Mouse (Mus musculus) natural killer cell, adult 2 months (primary cell): Measurements from ENCODE around the gene Fuk.
"Not testable (repeated sequence)": the region's sequence is repeated elsewhere in the genome, so short reads cannot be mapped to it uniquely, and the experiment has no call there.

Experiments
- DNase-seq, 2 experiments: peaks; one replicate each; pipeline ENCODE4 v3.0.0; 2022; ENCODE audit warnings: low spot score in 2 of 2

The Fuk gene

DNA sequence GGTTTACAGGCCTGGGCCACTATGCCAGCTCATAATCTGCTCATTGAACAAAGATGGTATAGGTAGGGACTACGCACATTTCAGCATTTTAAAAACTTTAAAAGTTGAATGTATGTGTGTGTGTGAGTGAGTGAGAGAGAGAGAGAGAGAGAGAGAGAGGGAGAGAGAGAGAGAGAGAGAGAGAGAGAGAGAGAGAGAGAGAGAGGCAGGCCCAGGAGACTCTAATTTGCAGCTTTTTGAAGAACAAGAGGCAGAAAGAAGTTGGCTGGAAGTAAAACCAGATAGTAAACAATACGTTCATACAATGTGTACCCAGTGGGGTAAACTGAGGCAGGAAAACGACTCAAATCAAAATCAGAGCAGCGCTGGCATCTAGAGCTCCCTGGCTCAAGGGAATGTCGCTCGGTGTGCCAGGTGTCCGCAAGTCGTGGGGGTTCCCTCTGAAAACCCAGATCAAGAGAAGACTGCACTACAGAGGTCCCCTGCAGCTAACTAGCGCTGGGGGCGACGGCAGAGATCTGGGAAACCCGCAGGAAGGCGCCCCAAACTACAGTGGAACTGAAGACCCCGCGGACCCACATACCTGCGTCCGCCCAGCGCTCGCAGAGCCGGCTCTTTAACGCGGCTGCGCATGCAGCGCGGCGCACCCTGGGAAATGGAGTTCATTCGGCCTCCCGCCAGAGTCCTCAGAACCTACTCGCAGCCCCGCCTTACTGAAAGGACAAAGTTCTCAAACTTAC, at the start of gene Fuk:
Fuk (minus strand) TSS at position 650 of the 740 bp plus-strand sequence.
- DNase-seq, result peak; percentile 50 to 66

DNA sequence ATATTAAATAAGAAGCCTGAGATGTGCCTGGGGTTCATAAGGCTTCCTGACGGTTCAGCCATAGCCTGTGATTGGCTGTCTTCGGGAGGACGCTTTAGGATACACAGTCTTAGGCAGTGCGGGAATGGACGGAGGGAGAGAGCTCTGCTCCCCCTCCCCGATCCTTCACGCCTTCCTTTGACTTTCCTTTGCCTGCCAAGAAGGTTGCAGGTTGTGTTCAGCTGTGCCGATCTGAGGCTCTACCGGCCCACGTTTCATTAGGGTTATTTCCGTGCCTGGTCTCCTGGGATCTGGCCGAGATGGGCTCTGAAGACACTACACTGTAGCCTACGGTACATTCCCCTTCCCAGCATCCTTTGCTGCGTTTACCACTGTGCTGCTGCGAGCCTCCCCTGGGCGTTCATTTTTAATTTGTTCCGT, 47.8 kb upstream of the Fuk start:
- peak in 1 of 2 experiments; percentile 42 for DNase-seq

DNA sequence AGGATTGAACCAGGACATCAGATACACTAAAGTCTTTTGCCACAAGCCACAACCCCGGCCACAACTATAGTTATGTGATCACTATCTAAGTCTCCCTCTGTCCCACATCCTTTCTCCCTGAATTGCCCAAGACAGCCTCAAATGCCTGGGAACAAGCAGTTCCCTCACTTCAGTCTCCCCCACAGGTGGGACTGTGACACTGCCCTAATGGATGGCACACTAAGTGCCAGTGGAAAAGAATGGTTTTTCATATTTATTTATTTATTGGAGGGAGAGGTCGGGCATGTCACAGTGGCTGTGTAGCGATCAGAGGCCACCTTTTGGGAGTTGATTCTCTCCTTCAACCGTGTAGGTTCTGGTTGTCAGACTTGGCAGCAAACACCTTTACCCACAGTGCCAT, 43.4 kb upstream of the Fuk start:
- DNase-seq, result no peak

DNA sequence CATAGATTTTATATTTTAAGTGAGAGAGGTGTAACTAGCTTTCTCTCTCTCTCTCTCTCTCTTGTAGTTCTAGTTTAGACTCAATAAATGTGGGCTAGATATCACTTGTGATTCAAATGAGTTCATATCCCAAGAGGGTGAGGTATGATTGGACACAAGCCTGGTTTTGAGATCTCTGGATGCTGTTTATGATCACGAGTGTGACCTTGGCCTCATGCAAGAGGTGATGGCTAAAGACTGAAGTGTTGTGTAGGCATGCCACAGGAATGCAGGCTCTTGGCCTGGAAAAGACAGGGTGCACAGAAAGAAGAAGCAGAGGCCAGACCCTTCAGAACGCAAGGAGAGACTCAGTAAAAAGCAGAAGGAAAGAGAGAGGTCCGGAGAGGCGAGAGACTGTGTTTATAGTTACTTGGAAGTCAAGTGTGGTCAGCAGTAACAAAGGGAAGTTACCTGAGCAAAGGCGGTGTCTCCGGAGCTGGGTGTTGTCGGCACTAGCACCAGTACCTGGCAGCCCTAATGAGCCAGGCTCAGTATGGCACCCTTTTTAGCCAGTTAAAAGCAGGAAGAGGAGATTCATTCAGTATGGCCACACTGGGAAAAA, 42.1 kb upstream of the Fuk start:
- DNase-seq, result no peak

DNA sequence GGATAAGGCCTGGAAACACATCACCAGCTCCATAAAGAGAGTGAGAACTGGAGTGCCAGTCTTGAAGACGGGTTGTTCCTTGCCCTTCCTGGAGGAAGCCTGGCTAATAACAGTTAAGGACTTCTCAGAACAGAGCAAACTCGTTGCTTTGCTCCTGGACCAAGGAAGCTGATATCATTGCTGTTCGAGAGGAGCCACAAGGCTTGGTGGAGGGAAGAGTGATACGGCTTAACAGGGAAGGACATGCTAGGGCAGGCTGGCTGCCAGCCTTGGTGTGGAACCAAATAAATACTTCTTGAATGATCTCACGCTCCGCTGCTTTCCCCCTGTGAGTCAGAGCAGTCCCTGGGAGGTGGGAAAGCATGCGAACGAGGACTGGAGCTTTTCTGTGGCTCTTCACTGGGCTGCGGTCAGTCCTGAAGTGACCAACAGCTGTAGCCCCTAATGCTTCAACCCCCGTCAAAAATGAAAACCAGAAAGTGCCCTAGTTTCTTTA, 39.2 kb upstream of the Fuk start:
- DNase-seq, result no peak

DNA sequence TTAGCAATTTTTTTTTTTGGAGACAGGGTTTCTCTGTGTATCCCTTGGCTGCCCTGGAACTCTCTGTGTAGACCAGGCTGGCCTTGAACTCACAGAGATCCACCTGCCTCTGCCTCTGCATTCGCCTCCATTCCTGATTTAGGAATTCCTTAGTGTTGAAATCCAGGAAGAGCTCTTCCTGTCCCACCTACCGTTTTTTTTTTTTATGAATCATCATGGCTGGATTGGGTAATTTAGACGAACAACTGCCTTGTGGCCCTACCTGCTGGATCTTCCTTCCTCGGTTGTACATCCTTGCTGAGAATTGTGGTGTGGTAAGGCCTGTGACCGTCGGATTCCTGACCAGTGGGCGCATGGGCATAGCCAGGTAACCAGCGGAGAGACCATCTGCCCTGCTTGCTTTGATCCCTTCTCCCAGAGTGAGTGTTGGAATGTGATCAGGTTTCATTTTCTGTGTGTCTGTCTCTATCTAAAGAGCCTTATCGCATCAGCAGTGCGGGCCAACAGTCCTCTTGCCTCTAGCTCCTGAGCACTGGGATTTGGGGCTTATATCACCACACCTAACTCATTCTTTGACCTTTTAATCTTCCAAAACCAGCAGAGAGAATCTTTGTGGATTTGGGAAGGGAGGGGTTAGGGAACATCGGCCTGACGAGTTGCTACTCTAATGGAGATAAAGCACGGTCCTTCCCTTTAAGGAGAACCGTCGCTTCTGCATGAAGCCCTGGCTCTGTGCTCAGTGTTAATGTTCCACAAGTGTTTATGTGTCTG, 38.6 kb upstream of the Fuk start:
- no peak for DNase-seq

DNA sequence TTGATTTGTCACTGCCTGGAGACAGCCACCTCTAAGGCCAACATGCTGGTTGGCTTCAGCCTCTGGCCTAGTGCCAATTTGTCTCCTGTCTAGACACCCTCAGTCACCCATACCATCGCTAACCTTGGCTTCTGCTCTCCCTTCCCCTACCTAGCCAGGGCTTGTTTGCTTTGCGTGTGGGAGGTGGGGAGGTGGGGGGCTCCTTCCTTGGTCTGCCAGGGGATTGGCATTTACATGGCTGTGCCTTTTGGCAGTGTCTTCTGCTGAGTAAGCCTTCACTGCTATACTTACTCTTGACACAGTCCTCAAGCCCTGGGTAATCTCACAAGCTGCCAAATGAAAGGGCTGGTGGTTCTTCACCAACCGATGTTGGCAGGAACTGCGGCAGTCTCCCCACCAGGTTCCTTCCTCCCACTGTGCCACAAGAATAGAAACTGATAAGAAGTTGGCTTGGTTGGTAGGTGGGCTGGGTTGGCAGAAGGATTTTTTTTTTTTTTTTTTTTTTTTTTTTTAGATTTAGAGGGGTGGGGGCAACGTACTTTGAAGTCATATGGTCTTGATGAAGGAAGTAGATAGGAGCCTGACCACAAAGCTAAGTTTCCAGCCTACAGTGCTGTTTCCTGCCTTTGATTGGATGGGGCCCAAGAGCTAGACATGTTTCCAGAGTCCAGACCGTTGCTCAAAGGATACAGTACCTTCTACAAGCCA, 36.7 kb upstream of the Fuk start:
- DNase-seq, result peak; percentile 9 to 44

DNA sequence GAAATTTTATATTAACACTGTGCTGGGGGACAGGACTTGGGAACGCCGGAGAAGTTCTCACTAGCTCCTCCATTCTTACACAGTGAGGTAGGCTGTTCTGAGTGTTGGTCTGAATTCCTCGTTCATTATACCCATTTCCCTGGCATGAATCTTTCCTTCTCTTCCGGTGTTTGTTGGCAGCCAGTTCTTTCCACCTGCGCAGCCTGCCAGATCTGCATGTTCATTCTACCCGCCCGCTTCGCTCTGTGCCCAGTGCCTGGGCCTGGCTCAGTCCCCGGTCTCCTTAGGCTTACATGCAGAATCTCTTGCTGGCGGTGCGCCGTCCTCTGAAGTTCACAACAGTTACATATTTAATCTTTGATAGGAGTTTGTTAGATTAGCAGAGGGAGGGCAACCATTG, 33.9 kb upstream of the Fuk start:
- DNase-seq, result no peak

DNA sequence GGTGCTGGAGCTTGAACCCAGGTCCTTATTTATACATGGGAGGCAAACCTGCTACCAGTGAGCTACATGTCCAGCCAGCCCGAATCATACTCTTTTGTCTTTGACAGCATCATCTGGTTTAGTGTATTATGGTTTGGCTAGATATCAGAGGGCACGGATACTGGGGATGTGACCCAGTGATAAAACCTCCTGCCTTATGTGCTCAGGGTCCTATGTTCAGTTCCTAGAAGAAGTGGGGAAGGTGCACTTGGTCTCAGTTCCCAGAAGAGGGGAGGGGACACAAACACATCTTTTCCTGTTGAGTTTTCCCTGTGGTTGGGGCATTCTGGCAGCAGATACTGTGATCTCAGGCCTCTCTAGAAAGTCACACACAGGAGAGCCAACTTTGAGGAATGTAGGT, 31.0 kb upstream of the Fuk start:
- DNase-seq, result no peak

DNA sequence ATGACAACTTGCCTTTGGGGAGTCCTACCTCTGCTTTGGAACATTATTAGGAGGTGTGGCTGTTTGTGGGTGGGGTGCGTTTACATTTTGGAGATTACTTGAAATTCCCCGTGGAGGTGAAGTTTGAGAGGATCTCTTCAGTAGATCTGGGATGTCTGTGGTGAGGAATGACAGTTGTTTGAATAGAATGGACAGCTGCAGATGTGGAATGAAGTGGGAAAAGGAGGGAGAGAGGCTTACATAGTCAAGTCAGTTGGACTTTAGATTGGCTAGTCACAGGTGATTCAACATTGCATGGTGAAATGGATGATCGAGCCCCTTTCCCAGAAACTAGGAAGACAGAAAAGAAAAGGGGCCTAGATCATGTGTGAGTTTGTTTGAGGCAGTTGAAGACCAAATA, 30.2 kb upstream of the Fuk start:
- DNase-seq, result no peak

DNA sequence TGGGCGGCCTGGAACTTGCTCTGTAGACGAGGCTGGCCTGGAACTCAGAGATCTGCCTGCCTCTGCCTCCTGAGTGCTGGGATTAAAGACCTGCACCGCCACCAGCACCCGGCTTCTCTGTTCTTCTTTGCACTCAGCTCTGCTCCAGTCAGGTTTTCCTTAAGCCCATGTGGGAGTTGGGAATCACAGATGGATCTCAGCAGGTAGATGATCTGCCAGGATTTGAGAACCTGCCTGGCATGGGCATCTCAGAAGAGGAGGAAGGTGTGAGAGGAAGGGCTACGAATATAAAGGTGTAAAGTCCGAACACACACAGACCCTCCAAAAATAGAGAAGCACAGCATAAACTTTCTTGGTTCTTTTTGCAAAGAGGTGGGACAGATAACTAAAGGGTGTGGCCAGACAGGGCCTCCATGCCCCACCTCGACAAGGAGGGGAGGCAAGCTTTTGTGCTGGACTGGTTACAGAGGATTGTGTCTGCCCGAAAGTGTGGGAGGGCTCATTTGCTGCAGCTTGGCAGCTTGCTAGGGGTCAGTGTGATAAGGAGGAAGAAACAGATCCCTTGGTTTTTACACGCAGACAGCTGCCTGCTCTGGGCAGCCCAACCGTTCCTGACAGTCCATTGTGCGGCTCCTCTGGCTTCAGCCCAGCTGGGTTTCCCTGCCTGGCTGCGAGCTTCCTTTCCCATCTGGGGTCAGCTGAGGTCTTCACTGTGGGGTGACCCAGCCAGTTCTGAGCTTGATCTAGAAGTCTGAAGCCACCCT, 29.1 kb upstream of the Fuk start:
- DNase-seq, result no peak

DNA sequence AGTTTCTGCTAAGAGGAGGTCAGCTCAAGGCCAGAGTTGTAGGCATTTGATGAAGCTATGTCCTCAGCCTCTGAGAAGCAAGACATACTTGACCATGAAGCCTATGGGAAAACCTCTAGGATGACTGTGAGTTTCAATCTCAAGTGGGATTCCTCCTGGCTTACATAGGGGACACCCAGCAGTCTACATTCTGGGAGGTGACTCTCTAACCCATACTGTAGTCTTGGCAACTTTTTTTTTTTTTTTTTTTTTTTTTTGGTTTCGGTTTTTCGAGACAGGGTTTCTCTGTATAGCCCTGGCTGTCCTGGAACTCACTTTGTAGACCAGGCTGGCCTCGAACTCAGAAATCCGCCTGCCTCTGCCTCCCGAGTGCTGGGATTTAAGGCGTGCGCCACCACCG, 27.4 kb upstream of the Fuk start:
- DNase-seq, result not testable (repeated sequence)

DNA sequence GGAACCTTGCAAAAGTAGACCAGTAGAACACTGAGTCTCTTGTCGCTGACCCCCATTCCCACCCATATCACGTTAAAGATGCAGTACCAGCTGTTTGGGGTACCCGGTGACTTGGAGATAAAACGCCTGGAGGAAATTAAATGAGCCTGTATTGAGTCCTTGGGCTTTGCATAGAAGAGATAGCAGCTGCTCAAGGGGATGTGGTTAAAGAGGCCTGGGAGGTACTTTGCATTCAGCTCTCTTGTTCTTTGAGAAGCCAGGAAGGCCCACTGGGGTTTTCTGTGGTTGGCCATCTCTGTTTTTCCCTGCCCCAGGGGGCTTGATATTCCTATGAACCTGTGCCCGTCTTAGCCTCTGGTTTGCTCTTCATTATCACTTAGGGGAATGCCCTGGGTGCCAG, 26.8 kb upstream of the Fuk start:
- DNase-seq, result peak in 1 of 2 experiments; percentile 14

DNA sequence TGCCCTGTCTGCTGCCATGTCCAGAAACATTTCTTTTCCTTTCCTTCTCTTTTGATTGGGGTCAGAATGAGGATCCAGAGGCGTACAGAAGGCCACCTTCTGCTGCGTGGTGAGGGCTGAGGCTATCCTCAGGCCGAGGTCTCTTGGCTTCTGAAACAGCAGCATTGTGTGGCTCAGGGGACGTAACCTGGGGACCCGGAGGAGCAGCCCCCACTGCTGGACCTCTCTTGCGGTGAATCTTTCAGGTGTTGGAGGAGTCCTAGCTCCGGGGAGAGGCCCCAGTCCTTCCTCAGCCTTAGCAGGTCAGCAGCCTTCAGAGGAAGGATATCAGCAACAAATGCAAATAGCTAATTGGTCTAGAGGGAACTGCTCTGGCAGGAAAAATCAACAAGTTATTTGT, 26.1 kb upstream of the Fuk start:
- DNase-seq, result no peak

DNA sequence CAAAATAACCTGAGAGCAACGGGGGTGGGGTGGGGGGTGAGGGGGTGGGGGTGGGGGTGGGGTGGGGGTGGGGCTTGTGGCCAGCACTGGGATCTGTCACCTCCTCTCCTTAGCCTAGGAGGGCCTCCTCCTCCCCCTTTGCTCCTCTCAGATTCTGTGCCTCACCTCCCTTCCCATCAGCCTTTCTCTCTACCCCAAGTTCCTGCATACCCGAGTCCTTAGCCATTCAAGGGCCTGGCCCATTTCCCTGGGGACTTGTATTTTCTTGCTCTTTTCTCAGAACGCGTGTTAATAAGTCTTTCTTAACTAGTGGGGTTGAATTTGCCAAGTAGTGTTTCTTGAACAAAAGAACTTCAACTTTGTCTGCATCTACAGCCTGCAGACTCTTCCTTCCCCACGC, 24.4 kb upstream of the Fuk start:
- DNase-seq, result no peak

DNA sequence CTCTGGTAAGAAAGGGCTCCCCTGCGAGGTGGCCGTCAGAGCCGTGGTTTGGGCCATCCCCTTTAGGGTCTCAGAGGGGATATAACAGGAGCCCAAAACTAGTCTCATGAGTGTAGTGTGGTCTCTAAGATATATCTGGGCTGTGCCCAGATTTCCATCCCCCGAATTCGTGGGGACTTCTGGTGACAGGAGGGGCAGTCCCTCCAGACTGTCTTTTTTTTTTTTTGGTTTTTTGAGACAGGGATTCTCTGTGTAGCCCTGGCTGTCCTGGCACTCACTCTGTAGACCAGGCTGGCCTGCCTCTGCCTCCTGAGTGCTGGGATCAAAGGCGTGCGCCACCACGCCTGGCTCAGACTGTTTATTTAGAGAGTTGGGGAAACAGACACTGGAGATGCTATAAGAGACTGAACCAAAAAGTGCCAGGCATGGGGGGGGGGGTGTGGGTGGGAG, 23.4 kb upstream of the Fuk start:
- DNase-seq, result no peak

DNA sequence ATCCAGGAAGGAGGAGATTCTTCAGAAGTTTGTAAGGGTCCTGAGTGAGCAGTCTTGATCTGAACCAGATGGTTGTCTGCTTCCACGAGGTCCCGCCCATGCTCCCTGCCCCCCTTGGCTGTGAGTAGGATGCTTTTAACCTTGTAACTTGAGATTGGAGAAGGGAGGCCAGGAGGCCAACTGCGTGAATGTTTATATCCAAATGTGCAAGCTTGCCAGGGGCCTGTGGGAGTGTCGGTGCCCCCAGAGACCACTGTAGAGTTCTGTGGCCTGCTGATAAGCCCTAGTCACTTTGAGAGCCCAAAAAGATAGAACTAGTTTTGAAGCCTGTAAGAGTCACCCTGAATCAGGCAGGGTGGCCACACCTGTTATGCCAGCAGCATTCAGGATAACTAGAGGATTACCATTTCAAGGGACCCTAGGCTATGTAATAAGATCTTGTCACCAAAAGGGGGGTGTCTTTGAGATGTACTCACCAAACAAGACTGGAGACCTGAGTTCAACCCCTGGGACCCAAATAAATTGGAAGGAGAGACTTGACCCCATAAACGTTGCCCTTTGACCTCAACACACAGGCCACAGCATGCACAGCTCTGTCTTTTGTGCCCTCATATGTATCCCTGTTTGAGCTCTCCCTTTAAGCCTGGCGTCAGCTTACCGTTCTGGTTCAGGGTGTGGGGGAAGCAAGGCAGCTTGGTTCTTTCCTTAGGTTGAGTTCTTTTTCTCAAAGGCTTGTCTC, 19.4 kb upstream of the Fuk start:
- no peak for DNase-seq

DNA sequence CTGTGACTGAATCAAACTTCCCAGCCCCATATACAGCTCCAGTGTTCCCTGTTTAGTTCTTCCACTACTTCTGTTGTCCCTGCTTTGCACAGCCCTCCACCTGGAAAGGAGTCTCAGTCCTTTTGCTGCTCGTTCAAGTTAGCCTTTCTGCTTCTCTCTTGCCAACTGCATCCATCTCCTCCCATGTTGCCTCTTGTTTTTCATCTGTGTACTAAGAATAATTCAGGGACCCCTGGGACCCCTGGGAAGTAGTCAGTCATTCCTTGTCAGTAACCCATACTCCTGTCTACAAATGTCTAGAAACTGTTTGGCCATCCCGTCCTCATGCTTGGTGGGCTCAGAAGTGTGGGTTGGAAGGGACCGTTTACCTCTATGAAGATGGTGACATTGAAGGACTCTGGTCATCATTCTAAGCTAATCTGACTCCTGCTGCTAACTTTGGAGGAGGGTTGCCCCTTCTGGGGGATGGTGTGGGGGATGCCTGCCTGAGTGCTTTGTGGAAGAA, 18.5 kb upstream of the Fuk start:
- no peak for DNase-seq

DNA sequence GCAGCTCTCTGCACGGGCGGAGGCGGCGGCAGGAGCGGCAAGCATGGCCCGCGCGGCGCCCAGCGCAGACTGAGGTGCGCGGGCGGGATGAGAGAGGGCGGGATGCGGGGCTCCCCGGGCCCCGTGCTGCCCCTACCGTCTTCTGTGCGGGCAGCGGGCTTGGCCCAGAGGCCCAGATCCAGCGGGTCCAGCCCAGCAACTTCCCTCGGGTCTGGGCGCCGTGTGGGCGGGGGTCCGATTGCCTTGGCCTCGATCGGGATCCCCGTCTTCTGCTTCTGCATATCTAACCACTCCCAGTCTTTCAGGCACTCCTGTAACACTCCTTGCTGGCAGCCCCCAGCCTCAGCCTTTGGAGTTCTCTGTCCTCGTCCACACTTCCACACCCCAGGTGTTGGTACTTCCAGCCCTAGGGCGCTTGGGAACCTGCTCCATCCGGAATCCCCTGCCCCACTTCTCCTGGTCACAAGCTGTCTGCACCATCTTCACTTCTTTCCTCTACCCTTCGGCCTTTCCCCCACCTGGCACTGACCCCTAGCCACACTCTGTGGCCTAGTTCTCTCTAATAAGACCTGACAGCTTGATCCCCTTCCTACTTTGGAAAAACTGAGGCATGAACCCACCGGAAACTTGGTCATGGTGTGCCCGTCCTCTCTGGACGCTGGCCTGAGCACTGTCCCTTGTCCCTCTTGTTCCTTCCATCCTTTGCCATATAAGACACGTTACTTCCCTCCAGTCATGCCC, 17.9 kb upstream of the Fuk start:
- no peak for DNase-seq
